Mouse (Mus musculus): ENCODE measurements around the gene Arl10. TPM values are rescaled to one million over a fixed set of nuclear protein-coding genes. Genes with fewer than 3 reads are reported as not detected.

The Arl10 gene
- total and polyA plus RNA-seq, 3 experiments = 5.1 to 10.9 TPM; not detected in 1

DNA sequence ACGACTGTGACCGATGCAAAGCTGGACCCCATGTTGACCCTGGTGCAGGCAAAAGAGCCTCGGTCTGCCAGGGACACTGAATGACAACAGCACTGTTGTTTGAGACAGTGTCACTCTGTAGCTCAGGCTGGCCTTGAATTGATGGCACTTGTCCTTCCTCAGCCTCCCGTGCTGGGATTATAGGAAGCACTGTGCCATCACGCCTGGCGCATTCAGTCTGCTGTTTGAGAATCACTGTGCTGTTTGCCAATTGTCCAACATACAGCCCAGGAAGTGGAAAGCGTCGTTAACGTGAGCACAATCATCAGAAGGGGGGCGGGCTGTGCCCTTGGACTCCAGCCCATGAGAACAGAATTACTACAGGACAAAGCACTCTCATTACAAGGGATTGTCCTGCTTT, 7.3 kb downstream of the Arl10 start:
- Histone ChIP-seq H3K4me3 (ENCODE audit: control insufficient read depth in 1 of 2, insufficient read depth in 1 of 2, low read depth in 2 of 2, low read length in 2 of 2) (no peak overlapping the region), H3K27me3 (ENCODE audit: control insufficient read depth in 1 of 2, insufficient read depth in 2 of 2, low read length in 2 of 2) (no peaks in the 10 kb centered on the region), H3K36me3 (ENCODE audit: control insufficient read depth in 1 of 2, insufficient read depth in 2 of 2, low read length in 2 of 2) (peaks cover 2 to 7% of the 10 kb centered on the region in 2 experiments; a peak in 3 of 4 replicates), H3K4me1 (ENCODE audit: control insufficient read depth in 1 of 2, insufficient read depth in 2 of 2, low read length in 2 of 2) (peaks cover 0 to 5% of the 10 kb centered on the region in 2 experiments; a peak in 2 of 4 replicates), H3K27ac (ENCODE audit: control insufficient read depth, low read depth, low read length) (no peak overlapping the region), H3K79me2 (ENCODE audit: control insufficient read depth, insufficient read depth, low read length, poor library complexity) (0 out of 2 replicates have a peak, but pooled peaks cover 2% of the 10 kb centered on the region), H3K9me3 (replicated peaks; ENCODE audit: insufficient read depth, low read length) (no peaks in the 10 kb centered on the region), H3K9ac (ENCODE audit: control insufficient read depth, low read depth, low read length, poor library complexity, severe bottlenecking) (no peak overlapping the region)
- DNase-seq (ENCODE audit: low read depth, low spot score) = no peak
- TF ChIP-seq BHLHE40 (IDR thresholded peaks at IDR 0.05; ENCODE audit: borderline replicate concordance, low read depth, low read length) = no peak
- TF ChIP-seq POLR2AphosphoS2 (IDR thresholded peaks at IDR 0.05; ENCODE audit: low read length) = 0 out of 2 replicates have a peak, but pooled peaks have one; percentile 29
- no peak for TF ChIP-seq UBTF (IDR thresholded peaks at IDR 0.05; ENCODE audit: borderline replicate concordance, insufficient read depth, low read depth, low read length)
- TF ChIP-seq TCF12 (IDR thresholded peaks at IDR 0.05; ENCODE audit: low read depth, low read length) = no peak
- TF ChIP-seq MAZ (IDR thresholded peaks at IDR 0.05; ENCODE audit: low read depth, low read length) = no peak

DNA sequence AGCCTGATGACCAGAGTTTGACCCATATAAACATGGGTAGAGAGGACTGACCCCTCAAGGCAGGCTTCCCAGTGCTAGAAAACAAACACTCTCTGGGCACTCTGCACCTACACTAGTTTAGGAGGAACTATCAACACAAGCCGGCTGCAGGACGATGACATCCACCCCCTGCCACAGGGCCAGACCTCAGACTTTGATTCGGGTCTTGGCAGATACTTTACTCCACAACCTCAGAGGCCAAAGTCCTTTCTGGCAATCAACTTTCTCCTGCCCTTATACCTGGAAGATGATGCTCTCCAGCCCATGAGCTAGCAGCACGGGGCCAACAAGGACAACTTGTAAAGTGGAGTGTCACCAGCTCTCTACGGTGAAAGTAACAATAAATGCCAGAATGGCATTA, 8.0 kb downstream of the Arl10 start:
- no peaks in the 10 kb centered on the region for H3K9me3 ChIP-seq (replicated peaks; ENCODE audit: insufficient read depth, low read length)
- DNase-seq (ENCODE audit: low read depth, low spot score) = no peak
- H3K9ac ChIP-seq (ENCODE audit: control insufficient read depth, low read depth, low read length, poor library complexity, severe bottlenecking) = no peak overlapping the region
- H3K36me3 ChIP-seq (ENCODE audit: control insufficient read depth in 1 of 2, insufficient read depth in 2 of 2, low read length in 2 of 2) = peaks cover 2 to 11% of the 10 kb centered on the region in 2 experiments; a peak in 3 of 4 replicates
- no peak overlapping the region for H3K27ac ChIP-seq (ENCODE audit: control insufficient read depth, low read depth, low read length)
- peaks cover 0 to 5% of the 10 kb centered on the region in 2 experiments; a peak in 2 of 4 replicates for H3K4me1 ChIP-seq (ENCODE audit: control insufficient read depth in 1 of 2, insufficient read depth in 2 of 2, low read length in 2 of 2)
- 0 out of 2 replicates have a peak, but pooled peaks cover 2% of the 10 kb centered on the region for H3K79me2 ChIP-seq (ENCODE audit: control insufficient read depth, insufficient read depth, low read length, poor library complexity)
- TF ChIP-seq TCF12 (IDR thresholded peaks at IDR 0.05; ENCODE audit: low read depth, low read length) = no peak
- TF ChIP-seq NELFE (IDR thresholded peaks at IDR 0.05; ENCODE audit: low read depth, low read length) = no peak
- no peak for TF ChIP-seq TAL1 (IDR thresholded peaks at IDR 0.05; ENCODE audit: low read length)
- TF ChIP-seq MYC (IDR thresholded peaks at IDR 0.05; ENCODE audit: low read depth, low read length) = no peak
- TF ChIP-seq MEF2A (IDR thresholded peaks at IDR 0.05; ENCODE audit: extremely low read depth, insufficient replicate concordance, low read depth, low read length, poor library complexity, severe bottlenecking) = no peak
- TF ChIP-seq RCOR1 (IDR thresholded peaks at IDR 0.05; ENCODE audit: low read depth, low read length) = no peak
- TF ChIP-seq CHD2 (IDR thresholded peaks at IDR 0.05; ENCODE audit: low read length) = no peak
- TF ChIP-seq POLR2AphosphoS2 (IDR thresholded peaks at IDR 0.05; ENCODE audit: low read length) = no peak
- TF ChIP-seq ZMIZ1 (IDR thresholded peaks at IDR 0.05; ENCODE audit: low read depth, low read length) = no peak
- TF ChIP-seq ZC3H11A (IDR thresholded peaks at IDR 0.05; ENCODE audit: low read depth, low read length) = no peak
- TF ChIP-seq JUND (IDR thresholded peaks at IDR 0.05; ENCODE audit: low read depth, low read length) = no peak
- TF ChIP-seq ELF1 (IDR thresholded peaks at IDR 0.05; ENCODE audit: low read depth, low read length) = no peak
- no peak overlapping the region for H3K4me3 ChIP-seq (ENCODE audit: control insufficient read depth in 1 of 2, insufficient read depth in 1 of 2, low read depth in 2 of 2, low read length in 2 of 2)
- no peaks in the 10 kb centered on the region for H3K27me3 ChIP-seq (ENCODE audit: control insufficient read depth in 1 of 2, insufficient read depth in 2 of 2, low read length in 2 of 2)
